Mouse (Mus musculus) A20 (cell line): Measurements from ENCODE around the gene Zswim1.
A peak's percentile ranks its signal among the peaks of the same experiment; 100 is the strongest.

ENCODE experiments used
- DNase-seq: peaks from one replicate; pipeline ENCODE4 v3.0.0-alpha.2; 2011; ENCODE audit warnings: low read depth, low spot score

Zswim1 gene

GRCm38 (mm10) chr2:164792400-164793190 is 29.9 kb upstream of the Zswim1 start:
- DNase-seq: no peak

- peak; percentile 53 for DNase-seq
These were observed 29.2 kb upstream of the Zswim1 start for GRCm38 (mm10) chr2:164793236-164793635.

- DNase-seq: peak; percentile 43
These were observed 28.7 kb upstream of the Zswim1 start for GRCm38 (mm10) chr2:164793772-164794171.

DNA sequence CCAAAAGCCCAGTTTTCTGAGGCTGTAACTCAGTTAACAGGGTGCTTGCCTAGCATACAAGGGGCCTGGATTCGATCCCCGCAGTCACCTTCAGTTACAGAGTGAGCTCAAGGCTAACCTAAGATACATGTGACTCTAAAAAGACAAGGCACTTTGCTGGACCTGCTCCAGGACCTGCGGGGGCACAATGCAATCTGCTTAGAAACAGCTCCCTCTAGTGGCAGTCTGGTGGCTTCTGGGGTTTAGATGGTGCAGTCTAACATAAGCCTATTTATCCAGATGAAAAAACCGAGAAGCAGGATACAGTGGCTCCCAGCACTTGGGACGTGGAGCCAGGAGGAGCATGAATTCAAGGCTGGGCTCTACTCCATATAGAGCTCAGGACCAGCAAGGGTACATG is 28.2 kb upstream of the Zswim1 start:
- peak; percentile 83 for DNase-seq

DNA sequence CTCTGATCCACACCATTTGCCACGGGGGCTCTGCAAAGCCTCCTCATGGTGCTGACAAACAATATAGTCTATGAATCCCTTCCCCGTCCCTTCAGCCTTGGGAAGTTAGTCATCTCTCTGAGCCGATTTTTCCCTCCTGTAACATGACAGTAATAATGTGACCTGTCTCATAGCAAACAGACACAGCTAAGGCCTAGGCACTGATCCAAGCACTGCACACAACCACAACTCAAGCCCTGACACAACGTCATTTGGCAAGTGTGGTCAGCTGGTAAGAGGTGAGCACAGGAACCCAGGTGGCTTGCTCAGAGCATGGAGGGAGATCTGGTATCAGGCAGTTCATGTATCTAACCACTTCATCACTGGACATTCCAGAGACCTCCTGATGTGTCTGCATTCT is 26.6 kb upstream of the Zswim1 start:
- no peak for DNase-seq

DNA sequence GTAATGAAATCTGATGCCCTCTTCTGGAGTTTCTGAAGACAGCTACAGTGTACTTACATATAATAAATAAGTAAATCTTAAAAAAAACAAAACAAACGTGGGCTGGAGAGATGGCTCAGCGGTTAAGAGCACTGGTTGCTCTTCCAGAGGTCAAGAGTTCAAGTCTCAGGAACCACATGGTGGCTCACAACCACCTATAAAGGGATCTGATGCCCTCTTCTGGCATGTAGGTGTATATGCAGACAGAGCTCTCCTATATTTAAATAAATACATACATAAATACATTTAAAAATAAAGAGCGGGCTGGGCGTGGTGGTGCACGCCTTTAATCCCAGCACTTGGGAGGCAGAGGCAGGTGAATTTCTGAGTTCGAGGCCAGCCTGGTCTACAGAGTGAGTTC is 23.9 kb upstream of the Zswim1 start:
- peak; percentile 56 for DNase-seq

GRCm38 (mm10) chr2:164800252-164801004 is 22.1 kb upstream of the Zswim1 start:
- no peak for DNase-seq

DNA sequence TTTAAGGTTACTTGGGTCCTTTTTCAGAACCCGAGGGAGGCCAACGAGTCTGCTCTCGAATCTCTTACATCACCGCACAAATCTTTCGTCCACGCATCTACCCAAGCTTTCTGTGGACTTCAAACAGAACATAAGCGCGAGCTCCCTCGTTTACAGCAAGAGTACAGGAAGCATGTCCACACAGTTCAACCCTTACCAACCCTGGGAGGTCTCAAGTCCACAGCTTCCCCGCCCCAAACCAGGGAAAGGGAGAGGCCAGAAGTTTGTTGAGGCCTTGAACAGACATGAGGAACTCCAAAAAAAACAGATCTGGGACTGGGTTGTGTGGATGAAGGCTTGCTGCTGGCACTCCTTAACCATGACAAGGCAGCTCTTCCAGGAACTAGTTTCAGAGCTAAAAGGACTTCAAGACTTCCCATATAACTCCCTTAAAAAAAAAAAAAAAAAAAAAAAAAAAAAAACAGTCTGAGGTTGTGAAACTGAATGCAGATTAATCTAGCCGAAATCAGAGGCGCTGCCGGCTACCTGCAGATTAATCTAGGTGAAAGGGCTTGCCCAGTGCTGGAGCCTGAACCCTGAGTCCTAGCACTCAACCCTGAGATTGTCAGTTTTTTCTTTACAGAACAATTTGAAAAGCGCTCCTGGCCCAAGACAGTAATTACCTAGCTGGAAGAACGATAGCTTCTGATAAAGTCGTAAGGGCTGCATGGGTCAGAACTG is 19.1 kb upstream of the Zswim1 start:
- DNase-seq: no peak

GRCm38 (mm10) chr2:164803921-164804313 is 18.6 kb upstream of the Zswim1 start:
- DNase-seq: peak; percentile 48

- peak; percentile 100 for DNase-seq
These were observed 17.8 kb upstream of the Zswim1 start, which contains the start of the genes Acot8 and Zswim3 for GRCm38 (mm10) chr2:164804533-164805331. Acot8 (minus strand) TSS chr2:164804882. Zswim3 (plus strand) TSS chr2:164805098.

DNA sequence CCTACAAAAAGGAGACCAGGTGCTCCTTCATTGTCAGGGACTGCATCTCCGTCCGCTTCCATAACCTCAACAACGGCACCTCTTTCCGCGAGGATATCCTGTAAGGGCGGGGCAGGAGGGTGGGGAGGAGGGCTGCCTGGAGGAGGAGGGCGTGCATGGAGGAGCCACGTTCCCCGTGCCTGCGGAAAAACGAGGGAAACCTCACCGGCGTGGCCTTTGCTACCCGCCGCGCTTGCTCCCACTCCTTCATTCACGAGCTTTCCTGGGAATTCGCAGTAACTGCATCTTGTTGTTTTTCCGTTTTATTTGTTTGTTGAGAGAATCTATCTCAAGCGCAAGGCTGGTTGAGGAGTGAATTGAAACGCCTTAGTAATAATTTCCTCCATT is 17.2 kb upstream of the Zswim1 start:
- no peak for DNase-seq

GRCm38 (mm10) chr2:164806614-164807013 is 15.9 kb upstream of the Zswim1 start:
- DNase-seq: no peak

GRCm38 (mm10) chr2:164813557-164813956 is 8.9 kb upstream of the Zswim1 start:
- no peak for DNase-seq

DNA sequence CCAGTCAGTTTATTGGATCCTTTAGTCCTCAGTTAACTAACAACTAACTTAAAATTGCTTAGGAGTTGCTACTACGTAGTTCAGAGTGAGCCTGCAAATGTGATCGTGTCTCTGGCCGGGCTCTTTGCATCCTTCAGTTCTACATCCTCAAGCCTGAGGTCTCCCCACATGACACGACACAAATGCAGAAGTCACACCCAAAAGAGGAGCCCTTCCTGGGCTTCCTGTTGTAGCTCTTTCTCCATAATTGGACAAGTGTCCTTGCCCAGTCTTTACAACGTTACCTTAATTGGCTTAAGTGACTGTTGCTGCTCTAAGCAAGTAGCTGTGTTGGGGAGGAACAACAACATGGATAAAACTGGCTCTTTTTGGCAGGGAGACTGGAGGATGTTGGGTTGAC is 7.1 kb upstream of the Zswim1 start:
- no peak for DNase-seq

DNA sequence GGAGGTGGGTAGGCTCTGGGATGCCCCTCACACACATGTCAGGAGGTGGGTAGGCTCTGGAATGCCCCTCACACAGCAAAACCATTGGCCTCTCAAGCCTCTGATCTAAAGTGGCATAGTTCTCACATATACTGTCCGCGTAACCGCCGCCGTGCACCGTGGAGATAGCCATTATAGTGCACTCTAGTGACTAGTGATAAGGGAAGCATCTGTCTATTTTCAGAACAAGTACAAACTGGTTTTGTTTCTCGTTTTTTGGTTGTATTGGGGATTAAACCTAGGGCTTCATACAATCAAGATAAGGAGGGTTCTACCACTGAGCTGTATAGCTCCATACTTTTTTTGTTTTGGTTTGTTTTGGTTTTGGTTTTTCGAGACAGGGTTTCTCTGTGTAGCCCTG is 6.7 kb upstream of the Zswim1 start:
- DNase-seq: no peak

DNA sequence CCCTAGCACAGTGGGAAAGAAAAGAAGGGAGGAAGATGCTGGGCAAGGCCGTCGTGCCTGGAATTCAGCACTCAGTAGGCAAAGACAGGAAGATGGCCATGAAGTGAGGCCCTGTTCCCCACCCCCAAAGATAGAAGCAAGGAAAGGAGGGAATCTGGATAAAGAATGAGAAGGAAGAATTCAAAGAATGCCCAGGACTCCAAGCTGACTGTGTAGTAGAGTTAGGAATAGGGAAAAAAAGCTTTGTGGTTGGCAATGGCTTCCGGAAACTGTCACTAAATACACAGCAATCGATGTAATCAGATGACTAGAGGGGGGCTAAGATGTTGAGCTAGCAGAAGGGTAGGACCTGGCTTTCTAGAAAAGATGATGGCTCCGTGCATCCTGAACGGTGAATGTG is 5.3 kb upstream of the Zswim1 start:
- DNase-seq: no peak

- no peak for DNase-seq
These were observed 4.8 kb upstream of the Zswim1 start for GRCm38 (mm10) chr2:164817703-164818102.

GRCm38 (mm10) chr2:164821060-164821459 is 1.4 kb upstream of the Zswim1 start:
- no peak for DNase-seq

- DNase-seq: no peak
These were observed 697 bp downstream of the Zswim1 start for GRCm38 (mm10) chr2:164823181-164823585.

DNA sequence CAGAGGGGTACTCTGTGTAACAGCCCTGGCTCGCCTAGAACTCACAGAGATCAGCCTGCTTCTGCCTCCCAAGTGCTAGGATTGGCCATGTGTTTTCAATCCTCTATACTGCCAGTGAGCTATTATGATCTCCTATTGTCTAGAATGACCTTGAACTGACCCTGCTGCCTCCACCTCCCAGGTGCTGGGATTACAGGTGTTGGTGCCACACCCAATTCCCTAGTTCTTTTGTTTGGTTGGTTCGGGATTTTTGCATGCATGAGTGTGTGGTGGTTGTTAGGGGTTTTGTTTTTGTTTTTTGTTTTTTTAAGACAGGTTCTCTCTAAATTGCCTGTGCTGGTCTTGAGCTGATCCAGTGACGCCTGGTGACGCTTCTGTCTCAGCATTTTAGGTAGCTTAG is 1.5 kb downstream of the Zswim1 start:
- DNase-seq: no peak

DNA sequence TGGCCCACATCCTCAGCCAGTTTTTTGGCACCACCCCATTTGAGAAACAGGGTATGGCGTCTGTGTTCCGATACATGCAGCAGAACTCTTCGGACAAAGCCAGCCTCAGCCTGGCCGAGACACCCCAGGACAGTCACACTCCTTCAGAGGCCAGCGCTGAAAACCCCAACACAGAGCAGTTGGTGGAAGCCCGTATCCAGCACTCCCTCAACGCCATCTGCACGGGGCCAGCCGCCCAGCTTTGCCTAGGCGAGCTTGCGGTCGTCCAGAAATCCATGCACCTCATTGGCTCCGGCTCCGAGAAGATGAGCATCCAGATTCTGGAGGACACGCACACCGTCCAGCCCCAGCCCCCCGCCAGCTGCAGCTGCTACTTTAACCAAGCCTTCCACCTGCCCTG is 3.0 kb downstream of the Zswim1 start:
- no peak for DNase-seq
